Mouse (Mus musculus) T-helper 17 cell (primary cell): Measurements from ENCODE around the gene Thumpd1.

Source experiments
- in situ Hi-C, 2 experiments: fragments of 300-600 bp; cut with MboI, MseI; formaldehyde crosslinking; loops; 1 replicate in 1 of 2; 2 replicates in 1 of 2; pipeline ENCODE4 v1.15.1; 2025; ENCODE audit warnings: high pct_unique_total_duplicates in 2 of 2

Gene Thumpd1

GRCm38 (mm10) chr7:119720253-119720946 is at the start of gene Thumpd1:
Gene Thumpd1, minus strand, starts transcription at chr7:119720798.
- in situ Hi-C loops = loop anchor here in 1 of 2 experiments (5.0 kb wide), 1 partner anchor 912 kb away; no protein-coding TSS in a partner anchor

GRCm38 (mm10) chr7:119769895-119770294 is 49.3 kb upstream of the Thumpd1 start:
- in situ Hi-C loops = no loop called here

GRCm38 (mm10) chr7:119766996-119767395 is 46.4 kb upstream of the Thumpd1 start:
- in situ Hi-C loops = no loop called here

GRCm38 (mm10) chr7:119764377-119764776 is 43.8 kb upstream of the Thumpd1 start:
- in situ Hi-C loops = no loop called here

GRCm38 (mm10) chr7:119762166-119762697 is 41.6 kb upstream of the Thumpd1 start:
- in situ Hi-C loops = no loop called here

GRCm38 (mm10) chr7:119760527-119760951 is 39.9 kb upstream of the Thumpd1 start, which contains the start of gene Acsm3:
Gene Acsm3, plus strand, starts transcription at chr7:119760923.
- in situ Hi-C loops = no loop called here

- in situ Hi-C loops = loop anchor here in 1 of 2 experiments (5.0 kb wide), 1 partner anchor 39 kb away; the partner anchor contains the start of genes Eri2 and Rexo5
Measured at GRCm38 (mm10) chr7:119753696-119754095, 33.1 kb upstream of the Thumpd1 start.

GRCm38 (mm10) chr7:119749942-119750341 is 29.3 kb upstream of the Thumpd1 start:
- in situ Hi-C loops = loop anchor here in 1 of 2 experiments (5.0 kb wide), 1 partner anchor 42 kb away; the partner anchor contains the start of genes Eri2 and Rexo5

GRCm38 (mm10) chr7:119748761-119749160 is 28.2 kb upstream of the Thumpd1 start:
- in situ Hi-C loops = no loop called here

- in situ Hi-C loops = no loop called here
Measured at GRCm38 (mm10) chr7:119745869-119746268, 25.3 kb upstream of the Thumpd1 start.

GRCm38 (mm10) chr7:119744321-119744720 is 23.7 kb upstream of the Thumpd1 start:
- in situ Hi-C loops = no loop called here

- in situ Hi-C loops = loop anchor here in 1 of 2 experiments (10.0 kb wide), 1 partner anchor 305 kb away; no protein-coding TSS in a partner anchor
Measured at GRCm38 (mm10) chr7:119739798-119740468, 19.3 kb upstream of the Thumpd1 start.

GRCm38 (mm10) chr7:119738877-119739276 is 18.3 kb upstream of the Thumpd1 start:
- in situ Hi-C loops = loop anchor here in 1 of 2 experiments (10.0 kb wide), 1 partner anchor 306 kb away; no protein-coding TSS in a partner anchor

GRCm38 (mm10) chr7:119731262-119731661 is 10.7 kb upstream of the Thumpd1 start:
- in situ Hi-C loops = loop anchor here in 1 of 2 experiments (10.0 kb wide), 1 partner anchor 314 kb away; no protein-coding TSS in a partner anchor

GRCm38 (mm10) chr7:119727621-119728020 is 7.0 kb upstream of the Thumpd1 start:
- in situ Hi-C loops = no loop called here

GRCm38 (mm10) chr7:119720947-119721310 is 331 bp upstream of the Thumpd1 start:
- in situ Hi-C loops = loop anchor here in 1 of 2 experiments (5.0 kb wide), 1 partner anchor 911 kb away; no protein-coding TSS in a partner anchor

- in situ Hi-C loops = no loop called here
Measured at GRCm38 (mm10) chr7:119714111-119714510, 6.5 kb downstream of the Thumpd1 start.

GRCm38 (mm10) chr7:119694926-119695325 is 25.7 kb downstream of the Thumpd1 start:
- in situ Hi-C loops = no loop called here

GRCm38 (mm10) chr7:119692302-119692701 is 28.3 kb downstream of the Thumpd1 start:
- in situ Hi-C loops = no loop called here

- in situ Hi-C loops = no loop called here
Measured at GRCm38 (mm10) chr7:119689726-119690125, 30.9 kb downstream of the Thumpd1 start, which contains the start of gene Acsm4. Gene Acsm4, plus strand, starts transcription at chr7:119690026.

GRCm38 (mm10) chr7:119682699-119683098 is 37.9 kb downstream of the Thumpd1 start:
- in situ Hi-C loops = no loop called here

GRCm38 (mm10) chr7:119680107-119680506 is 40.5 kb downstream of the Thumpd1 start:
- in situ Hi-C loops = no loop called here
